Mouse (Mus musculus): ENCODE data around the gene Lrrfip2. TPM values are rescaled to one million over a fixed set of nuclear protein-coding genes. Genes with fewer than 3 reads are reported as not detected.

Gene Lrrfip2
- polyA plus RNA-seq, 1 experiment from 2014 or later: 45.2 TPM

- no peaks in the 10 kb centered on the region for H3K9me3 ChIP-seq (replicated peaks; ENCODE audit: control insufficient read depth, low read length)
- no peak overlapping the region for H3K4me2 ChIP-seq (ENCODE audit: low read length)
- H3K9ac ChIP-seq (ENCODE audit: low read length): no peak overlapping the region
- no peak overlapping the region for H3K4me3 ChIP-seq (ENCODE audit: low read depth, low read length)
- no peak for ATAC-seq
- H3K36me3 ChIP-seq (ENCODE audit: control insufficient read depth, insufficient read depth, low read length): peaks cover 73% of the 10 kb centered on the region
- no peak for DNase-seq (ENCODE audit: low spot score)
- no peaks in the 10 kb centered on the region for H3K27me3 ChIP-seq (replicated peaks; ENCODE audit: control insufficient read depth, insufficient read depth, low read length)
- WGBS: 90% methylated on average over 9 of the region's 9 CpGs
- no peak overlapping the region for H3K27ac ChIP-seq (ENCODE audit: low read depth, low read length)
- H3K4me1 ChIP-seq (ENCODE audit: control insufficient read depth, insufficient read depth, low read length): no peaks in the 10 kb centered on the region
These were observed 117.3 kb downstream of the Lrrfip2 start for GRCm38 (mm10) chr9:111234701-111235100.

GRCm38 (mm10) chr9:111237726-111238125 lies 120.3 kb downstream of the Lrrfip2 start:
- DNase-seq (ENCODE audit: low spot score) (no peak), ATAC-seq (no peak)
- Histone ChIP-seq H3K9ac (ENCODE audit: low read length) (no peak overlapping the region), H3K27me3 (replicated peaks; ENCODE audit: control insufficient read depth, insufficient read depth, low read length) (no peaks in the 10 kb centered on the region), H3K36me3 (ENCODE audit: control insufficient read depth, insufficient read depth, low read length) (peaks cover 75% of the 10 kb centered on the region), H3K27ac (ENCODE audit: low read depth, low read length) (no peak overlapping the region), H3K4me3 (ENCODE audit: low read depth, low read length) (no peak overlapping the region), H3K9me3 (replicated peaks; ENCODE audit: control insufficient read depth, low read length) (no peaks in the 10 kb centered on the region), H3K4me1 (ENCODE audit: control insufficient read depth, insufficient read depth, low read length) (no peaks in the 10 kb centered on the region), H3K4me2 (ENCODE audit: low read length) (no peak overlapping the region)

GRCm38 (mm10) chr9:111239821-111240220 lies 122.4 kb downstream of the Lrrfip2 start:
- H3K9me3 ChIP-seq (replicated peaks; ENCODE audit: control insufficient read depth, low read length): no peaks in the 10 kb centered on the region
- 71% methylated on average over 4 of the region's 4 CpGs for WGBS
- H3K27ac ChIP-seq (ENCODE audit: low read depth, low read length): no peak overlapping the region
- DNase-seq (ENCODE audit: low spot score) (no peak), ATAC-seq (no peak)
- no peaks in the 10 kb centered on the region for H3K27me3 ChIP-seq (replicated peaks; ENCODE audit: control insufficient read depth, insufficient read depth, low read length)
- H3K36me3 ChIP-seq (ENCODE audit: control insufficient read depth, insufficient read depth, low read length): peaks cover 70% of the 10 kb centered on the region
- no peak overlapping the region for H3K4me3 ChIP-seq (ENCODE audit: low read depth, low read length)
- H3K4me2 ChIP-seq (ENCODE audit: low read length): no peak overlapping the region
- H3K9ac ChIP-seq (ENCODE audit: low read length): no peak overlapping the region
- H3K4me1 ChIP-seq (ENCODE audit: control insufficient read depth, insufficient read depth, low read length): no peaks in the 10 kb centered on the region

- no peak overlapping the region for H3K27ac ChIP-seq (ENCODE audit: low read depth, low read length)
- H3K36me3 ChIP-seq (ENCODE audit: control insufficient read depth, insufficient read depth, low read length): peaks cover 57% of the 10 kb centered on the region
- no peak overlapping the region for H3K4me3 ChIP-seq (ENCODE audit: low read depth, low read length)
- H3K9me3 ChIP-seq (replicated peaks; ENCODE audit: control insufficient read depth, low read length): no peaks in the 10 kb centered on the region
- H3K4me1 ChIP-seq (ENCODE audit: control insufficient read depth, insufficient read depth, low read length): no peaks in the 10 kb centered on the region
- H3K4me2 ChIP-seq (ENCODE audit: low read length): no peak overlapping the region
- no peak for ATAC-seq
- H3K9ac ChIP-seq (ENCODE audit: low read length): no peak overlapping the region
- no peaks in the 10 kb centered on the region for H3K27me3 ChIP-seq (replicated peaks; ENCODE audit: control insufficient read depth, insufficient read depth, low read length)
- no peak for DNase-seq (ENCODE audit: low spot score)
- 87% methylated on average over 6 of the region's 6 CpGs for WGBS
These were observed 126.0 kb downstream of the Lrrfip2 start for GRCm38 (mm10) chr9:111243384-111243783.

GRCm38 (mm10) chr9:111245546-111245945 lies 128.2 kb downstream of the Lrrfip2 start:
- ATAC-seq (no peak), DNase-seq (ENCODE audit: low spot score) (no peak)
- no peak overlapping the region for H3K4me2 ChIP-seq (ENCODE audit: low read length)
- H3K4me1 ChIP-seq (ENCODE audit: control insufficient read depth, insufficient read depth, low read length): no peaks in the 10 kb centered on the region
- H3K36me3 ChIP-seq (ENCODE audit: control insufficient read depth, insufficient read depth, low read length): peaks cover 57% of the 10 kb centered on the region
- no peak overlapping the region for H3K27ac ChIP-seq (ENCODE audit: low read depth, low read length)
- no peaks in the 10 kb centered on the region for H3K27me3 ChIP-seq (replicated peaks; ENCODE audit: control insufficient read depth, insufficient read depth, low read length)
- no peaks in the 10 kb centered on the region for H3K9me3 ChIP-seq (replicated peaks; ENCODE audit: control insufficient read depth, low read length)
- H3K4me3 ChIP-seq (ENCODE audit: low read depth, low read length): no peak overlapping the region
- no peak overlapping the region for H3K9ac ChIP-seq (ENCODE audit: low read length)
- 77% methylated on average over 6 of the region's 6 CpGs for WGBS

- Histone ChIP-seq H3K4me3 (ENCODE audit: low read depth, low read length) (no peak overlapping the region), H3K4me2 (ENCODE audit: low read length) (no peak overlapping the region), H3K9me3 (replicated peaks; ENCODE audit: control insufficient read depth, low read length) (no peaks in the 10 kb centered on the region), H3K4me1 (ENCODE audit: control insufficient read depth, insufficient read depth, low read length) (no peaks in the 10 kb centered on the region), H3K9ac (ENCODE audit: low read length) (no peak overlapping the region), H3K27me3 (replicated peaks; ENCODE audit: control insufficient read depth, insufficient read depth, low read length) (no peaks in the 10 kb centered on the region), H3K27ac (ENCODE audit: low read depth, low read length) (no peak overlapping the region), H3K36me3 (ENCODE audit: control insufficient read depth, insufficient read depth, low read length) (peaks cover 66% of the 10 kb centered on the region)
- DNase-seq (ENCODE audit: low spot score) (peak; percentile 14), ATAC-seq (no peak)
- 89% methylated on average over 3 of the region's 3 CpGs for WGBS
These were observed 130.4 kb downstream of the Lrrfip2 start for GRCm38 (mm10) chr9:111247682-111248246.

- H3K36me3 ChIP-seq (ENCODE audit: control insufficient read depth, insufficient read depth, low read length): peaks cover 77% of the 10 kb centered on the region
- no peak overlapping the region for H3K27ac ChIP-seq (ENCODE audit: low read depth, low read length)
- H3K4me3 ChIP-seq (ENCODE audit: low read depth, low read length): no peak overlapping the region
- no peaks in the 10 kb centered on the region for H3K27me3 ChIP-seq (replicated peaks; ENCODE audit: control insufficient read depth, insufficient read depth, low read length)
- H3K9ac ChIP-seq (ENCODE audit: low read length): no peak overlapping the region
- no peak overlapping the region for H3K4me2 ChIP-seq (ENCODE audit: low read length)
- DNase-seq (ENCODE audit: low spot score) (no peak), ATAC-seq (no peak)
- no peaks in the 10 kb centered on the region for H3K4me1 ChIP-seq (ENCODE audit: control insufficient read depth, insufficient read depth, low read length)
- 81% methylated on average over 7 of the region's 7 CpGs for WGBS
- no peaks in the 10 kb centered on the region for H3K9me3 ChIP-seq (replicated peaks; ENCODE audit: control insufficient read depth, low read length)
These were observed 134.9 kb downstream of the Lrrfip2 start for GRCm38 (mm10) chr9:111252161-111252869.

GRCm38 (mm10) chr9:111260360-111260985 lies 143.1 kb downstream of the Lrrfip2 start:
- Histone ChIP-seq H3K4me2 (ENCODE audit: low read length) (no peak overlapping the region), H3K4me1 (ENCODE audit: control insufficient read depth, insufficient read depth, low read length) (no peaks in the 10 kb centered on the region), H3K9ac (ENCODE audit: low read length) (no peak overlapping the region), H3K4me3 (ENCODE audit: low read depth, low read length) (no peak overlapping the region), H3K36me3 (ENCODE audit: control insufficient read depth, insufficient read depth, low read length) (peaks cover 64% of the 10 kb centered on the region), H3K27ac (ENCODE audit: low read depth, low read length) (no peak overlapping the region), H3K9me3 (replicated peaks; ENCODE audit: control insufficient read depth, low read length) (no peaks in the 10 kb centered on the region), H3K27me3 (replicated peaks; ENCODE audit: control insufficient read depth, insufficient read depth, low read length) (no peaks in the 10 kb centered on the region)
- WGBS: 58% methylated on average over 1 of the region's 1 CpGs
- peak; percentile 9 for DNase-seq (ENCODE audit: low spot score)
- ATAC-seq: no peak

GRCm38 (mm10) chr9:111261356-111261755 lies 144.0 kb downstream of the Lrrfip2 start:
- 94% methylated on average over 4 of the region's 4 CpGs for WGBS
- no peak for DNase-seq (ENCODE audit: low spot score)

More at GRCm38 (mm10) chr9:111261356-111261755, 144.0 kb downstream of the Lrrfip2 start:
- Histone ChIP-seq H3K4me3 (ENCODE audit: low read depth, low read length) (no peak overlapping the region), H3K27me3 (replicated peaks; ENCODE audit: control insufficient read depth, insufficient read depth, low read length) (no peaks in the 10 kb centered on the region), H3K27ac (ENCODE audit: low read depth, low read length) (no peak overlapping the region), H3K36me3 (ENCODE audit: control insufficient read depth, insufficient read depth, low read length) (peaks cover 57% of the 10 kb centered on the region), H3K4me2 (ENCODE audit: low read length) (no peak overlapping the region), H3K4me1 (ENCODE audit: control insufficient read depth, insufficient read depth, low read length) (no peaks in the 10 kb centered on the region), H3K9me3 (replicated peaks; ENCODE audit: control insufficient read depth, low read length) (no peaks in the 10 kb centered on the region), H3K9ac (ENCODE audit: low read length) (no peak overlapping the region)
- ATAC-seq: no peak

All from forebrain, embryonic 14.5 days (tissue).